Mouse (Mus musculus) induced T-regulatory cell, adult 2 months (primary cell): Measurements from ENCODE around the gene Msi2.

ENCODE experiments used
- DNase-seq: peaks from one replicate; pipeline ENCODE4 v3.0.0-alpha.2; 2012; ENCODE audit warnings: low read depth

Gene Msi2

DNA sequence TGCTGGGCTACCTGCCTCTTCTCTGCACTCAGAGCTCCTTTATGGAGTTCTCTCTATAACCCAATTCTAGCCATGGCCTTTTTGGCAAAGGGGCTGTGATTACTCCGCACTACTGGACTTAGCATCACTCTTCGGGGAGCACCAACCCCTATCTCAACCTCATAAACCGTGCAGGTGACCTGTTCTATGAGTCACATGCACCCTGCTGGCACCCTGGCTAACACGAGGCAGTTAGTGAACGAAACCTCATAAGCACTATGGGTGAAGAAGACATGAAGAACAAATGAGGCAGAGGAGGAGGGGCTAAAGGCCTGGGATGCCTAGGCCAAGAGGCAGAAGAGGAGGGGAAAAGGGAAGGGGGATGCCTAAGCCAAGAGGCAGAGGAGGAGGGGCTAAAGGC is 82.0 kb downstream of the Msi2 start:
- DNase-seq = no peak

DNA sequence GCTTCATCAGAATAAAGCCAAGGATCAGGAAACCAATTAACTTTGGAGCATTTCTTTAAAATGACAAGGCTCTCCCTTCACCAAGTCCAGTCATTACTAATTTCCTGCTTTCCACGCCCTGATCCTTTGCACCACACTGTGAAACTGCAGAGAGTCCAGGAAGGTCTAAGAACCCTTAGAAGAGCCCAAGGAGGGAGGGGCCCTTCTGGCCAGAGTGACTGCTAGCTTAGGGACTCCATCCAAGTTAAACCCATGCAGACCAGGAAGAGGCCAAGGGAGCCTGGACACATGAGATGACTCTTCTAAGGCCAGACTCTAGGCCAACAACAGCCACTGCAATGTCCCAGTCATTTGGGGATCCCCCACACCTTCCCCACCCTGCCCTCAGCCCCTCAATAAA is 83.7 kb downstream of the Msi2 start:
- no peak for DNase-seq

DNA sequence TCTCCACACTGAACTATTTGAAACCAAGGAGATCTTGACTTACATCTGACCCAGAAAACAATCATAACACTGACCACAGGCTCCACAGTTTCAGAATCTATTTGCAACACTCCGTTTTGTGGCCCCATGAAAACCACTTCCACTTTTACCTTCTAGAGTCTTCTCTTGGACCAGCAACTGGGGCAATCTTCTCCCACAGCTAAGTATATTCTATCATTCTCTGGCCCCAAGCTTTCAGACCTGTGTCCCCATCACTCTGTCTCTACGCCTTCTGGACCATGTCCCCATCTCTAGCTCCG is 86.4 kb downstream of the Msi2 start:
- no peak for DNase-seq

DNA sequence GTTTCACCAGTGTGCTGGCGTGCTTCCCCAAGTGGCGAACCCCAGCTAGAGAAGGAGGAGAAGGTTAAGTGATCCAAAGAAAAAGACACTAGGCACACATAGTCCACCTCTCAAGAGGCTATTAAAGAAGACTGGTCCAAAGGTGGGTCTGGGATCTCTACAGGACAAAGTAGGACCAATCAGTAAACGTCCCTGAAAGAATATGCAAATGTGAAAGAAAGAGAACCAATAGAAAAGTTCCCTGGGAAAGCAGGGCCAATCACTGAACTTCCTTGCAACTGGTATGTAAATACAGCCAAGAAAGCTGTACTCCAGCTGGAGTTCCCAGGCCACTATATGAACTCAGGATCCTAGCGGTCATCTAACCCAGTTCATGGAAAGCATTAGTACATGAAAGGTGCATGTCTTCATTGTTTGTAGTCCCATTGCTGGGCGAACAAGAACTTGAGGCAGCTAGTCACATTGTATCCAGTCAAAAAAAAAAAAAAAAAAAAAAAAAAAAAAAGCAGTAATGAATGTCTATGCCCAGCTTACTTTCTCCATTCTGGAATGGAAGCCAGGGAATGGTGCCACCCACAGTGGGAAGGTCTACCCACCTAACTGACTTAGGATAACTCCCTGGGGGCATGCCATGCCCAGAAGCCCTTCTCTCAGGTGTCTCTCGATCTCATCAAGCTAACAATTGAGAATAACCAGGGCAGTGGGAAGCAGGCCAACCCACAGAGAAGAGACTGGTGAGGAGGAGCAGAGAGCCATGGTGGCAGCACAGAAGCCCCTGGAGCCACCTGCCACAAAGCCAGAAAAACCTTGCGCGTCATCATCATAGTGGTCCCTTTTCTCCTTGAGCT is 87.0 kb downstream of the Msi2 start:
- no peak for DNase-seq

DNA sequence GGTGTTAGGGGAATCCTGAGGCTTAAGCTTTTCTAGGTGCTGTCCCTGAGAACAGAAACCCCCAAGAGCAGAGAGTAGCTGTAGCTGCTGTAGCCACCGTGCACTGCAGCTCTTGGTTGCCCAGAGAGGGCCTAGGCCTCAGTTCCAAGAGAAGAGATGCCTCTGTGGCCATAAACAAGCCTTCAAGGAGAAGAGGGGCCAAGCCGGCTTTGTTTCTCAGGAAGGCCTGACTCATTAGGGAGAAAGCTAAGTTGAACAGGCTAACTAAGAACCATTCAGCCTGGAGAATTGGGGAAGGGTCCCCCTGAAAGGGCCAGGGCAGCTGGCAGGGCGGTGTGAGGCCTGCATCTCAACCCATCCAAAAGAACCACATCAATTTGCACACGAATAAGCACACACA is 88.7 kb downstream of the Msi2 start:
- no peak for DNase-seq

DNA sequence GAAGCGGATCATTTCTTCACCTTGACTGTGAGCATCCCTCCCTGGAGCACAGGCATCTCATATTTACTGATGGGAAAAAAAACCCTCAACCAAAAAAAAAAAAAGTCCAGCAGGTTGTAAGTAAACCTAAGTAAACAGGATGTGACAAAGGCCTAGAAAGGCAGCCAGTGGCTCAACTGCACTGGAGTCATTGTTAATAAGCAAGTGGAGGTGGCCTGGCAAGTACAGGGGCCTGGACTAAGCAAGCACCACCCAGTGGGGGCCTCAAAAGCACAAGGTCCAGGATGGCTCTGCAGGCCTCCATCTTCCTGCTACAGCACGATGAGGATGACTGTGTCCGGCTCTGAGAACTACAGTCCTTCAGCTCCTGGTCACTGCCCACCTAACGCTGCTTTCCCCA is 89.1 kb downstream of the Msi2 start:
- peak; percentile 55 for DNase-seq

DNA sequence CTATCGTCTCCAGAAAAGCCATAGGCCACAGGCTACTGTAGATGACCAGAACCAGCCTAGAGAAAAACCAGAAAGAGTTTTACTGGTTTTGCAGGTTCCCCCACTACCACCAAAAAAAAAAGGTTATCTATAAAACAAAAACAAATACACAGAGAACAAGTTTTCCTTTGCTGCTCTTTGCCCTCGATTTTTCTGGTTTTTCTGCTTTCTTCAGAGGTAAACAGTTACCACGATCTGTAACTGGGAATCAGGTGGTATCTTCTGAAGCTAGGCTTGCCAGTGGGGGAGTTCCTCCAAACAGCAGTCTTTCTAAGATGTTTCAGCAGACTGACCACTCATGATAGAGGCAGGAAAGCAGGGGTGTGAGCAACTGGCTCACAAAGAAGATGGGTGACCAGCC is 89.6 kb downstream of the Msi2 start:
- DNase-seq = no peak

DNA sequence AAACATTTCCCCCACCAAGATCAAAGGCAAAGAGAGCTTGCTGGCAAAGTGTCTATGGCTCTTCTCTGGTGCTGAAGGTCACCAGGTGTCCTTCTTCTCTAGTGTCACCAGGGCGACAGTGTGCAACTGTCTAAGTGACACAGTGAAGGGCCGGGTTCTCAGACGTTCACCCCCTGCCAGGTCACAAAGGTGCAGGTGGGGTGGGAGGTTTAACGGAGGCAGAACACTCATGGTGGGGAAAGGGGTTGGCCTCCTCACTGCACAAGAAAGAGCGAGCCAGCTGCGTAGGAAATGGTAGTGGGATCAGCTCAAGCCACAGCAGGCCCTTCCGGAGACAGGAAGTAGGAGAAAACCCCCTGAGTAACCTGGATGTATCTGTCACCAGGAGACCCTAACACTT is 91.0 kb downstream of the Msi2 start:
- no peak for DNase-seq

DNA sequence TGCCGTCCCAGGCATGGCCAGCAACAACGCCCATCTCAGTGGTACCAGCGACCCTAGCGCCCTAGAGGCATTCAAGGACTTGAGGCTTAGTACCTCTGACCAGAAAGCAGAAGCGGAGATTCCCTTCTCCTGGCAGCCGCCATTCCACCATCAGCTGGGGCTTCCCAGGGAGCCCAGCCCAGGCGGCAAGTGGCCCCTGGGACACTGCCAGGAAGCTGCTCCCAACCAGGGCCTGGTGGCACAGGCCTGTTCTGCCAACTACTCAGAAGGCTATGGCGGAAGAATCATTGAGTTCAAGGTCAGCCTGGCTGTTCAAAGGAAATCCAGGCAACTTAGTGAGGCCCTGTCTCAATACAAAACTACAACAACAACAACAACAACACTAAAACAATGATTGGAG is 91.7 kb downstream of the Msi2 start:
- no peak for DNase-seq

DNA sequence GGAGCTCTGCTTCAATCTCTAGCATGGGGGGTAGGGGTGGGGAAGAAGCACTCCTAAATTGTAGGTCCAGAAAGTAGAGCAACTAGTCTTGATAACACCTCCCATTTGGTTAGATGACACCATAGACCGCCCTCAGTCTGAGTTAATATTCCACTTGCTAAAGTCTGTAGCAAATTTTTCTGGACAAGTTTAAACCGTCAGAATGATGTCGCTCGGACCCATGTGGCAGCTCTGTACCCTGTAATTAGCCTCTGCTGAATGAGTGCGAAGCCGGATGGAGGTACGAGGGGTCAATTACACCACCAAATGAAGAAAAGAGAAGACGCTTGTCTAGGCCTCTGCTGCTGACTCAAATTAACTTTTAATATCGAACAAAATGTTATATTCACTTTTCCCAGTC is 92.3 kb downstream of the Msi2 start:
- DNase-seq = no peak

DNA sequence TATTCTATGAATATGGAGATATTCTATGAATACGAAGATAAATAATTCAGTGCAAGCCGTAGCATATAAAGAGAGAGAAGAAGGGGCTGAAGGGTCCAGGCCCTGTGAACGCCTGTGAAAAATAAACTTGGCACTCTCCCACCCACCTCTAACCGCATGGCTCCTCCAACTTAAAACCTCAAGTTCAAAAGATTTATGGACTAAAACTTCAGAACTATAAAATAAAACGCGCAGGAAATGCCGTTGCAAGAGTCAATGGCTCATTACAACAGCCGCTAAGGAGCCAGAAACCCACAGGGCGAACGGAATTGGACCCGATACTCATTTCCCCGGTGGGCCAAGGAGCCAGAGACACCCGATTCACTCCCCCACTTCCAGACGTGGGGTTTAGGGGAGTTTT is 93.2 kb downstream of the Msi2 start:
- peak; percentile 42 for DNase-seq

DNA sequence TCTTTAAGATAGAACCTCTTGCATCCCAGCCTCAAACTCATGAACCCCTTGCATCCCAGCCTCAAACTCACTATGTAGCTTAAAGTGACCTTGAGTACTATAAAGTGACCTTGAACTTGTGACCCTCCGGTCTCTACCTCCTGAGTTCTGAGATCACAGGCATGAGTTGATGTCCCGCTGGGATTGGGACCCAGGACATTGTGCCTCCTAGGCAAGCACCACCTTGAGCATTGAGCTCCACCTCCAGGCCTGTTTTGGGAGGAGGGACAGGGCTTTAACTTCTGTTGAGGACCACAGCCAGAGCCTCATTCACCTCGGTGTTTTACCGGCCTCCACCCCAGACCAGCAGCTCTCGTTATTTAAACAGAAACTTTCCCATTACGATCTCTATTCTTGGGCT is 93.7 kb downstream of the Msi2 start:
- no peak for DNase-seq

DNA sequence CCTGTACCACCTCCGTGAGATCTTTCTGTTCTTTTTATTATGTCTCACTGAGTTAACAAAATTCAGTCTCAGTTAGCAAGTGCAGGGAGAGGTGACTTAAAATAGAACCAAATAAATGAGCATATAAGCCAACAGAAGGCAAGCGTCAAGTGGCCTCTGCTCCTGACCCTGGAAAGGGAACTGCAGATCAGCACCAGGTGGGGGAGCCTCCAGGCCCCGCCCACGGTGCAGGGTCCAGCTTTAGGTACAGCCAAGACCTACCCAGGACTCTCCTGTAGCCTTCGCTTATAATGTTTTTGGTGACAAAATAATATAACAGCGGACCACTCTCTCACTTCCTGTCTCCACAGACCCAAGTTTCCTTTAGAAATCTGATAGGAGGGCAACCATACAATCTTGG is 94.6 kb downstream of the Msi2 start:
- DNase-seq = no peak

DNA sequence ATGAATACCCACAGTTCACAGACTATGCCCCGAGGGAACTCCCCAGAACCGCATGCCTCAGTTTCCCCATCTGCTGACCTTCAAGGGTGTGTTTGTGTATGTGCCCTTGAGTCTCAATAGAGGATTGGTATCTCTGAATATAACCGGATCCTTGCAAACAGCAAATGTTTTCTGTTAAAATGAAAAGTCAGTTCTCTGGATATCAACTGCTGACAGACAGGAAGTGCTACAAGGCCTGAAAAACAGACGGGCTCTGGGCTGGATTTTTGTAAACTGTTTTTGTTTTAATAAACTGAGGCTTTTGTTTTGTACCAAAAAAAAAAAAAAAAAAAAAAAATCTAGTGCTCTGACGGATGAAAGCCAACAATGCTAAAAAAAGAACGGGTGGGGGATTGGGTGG is 95.8 kb downstream of the Msi2 start:
- DNase-seq = peak; percentile 69

DNA sequence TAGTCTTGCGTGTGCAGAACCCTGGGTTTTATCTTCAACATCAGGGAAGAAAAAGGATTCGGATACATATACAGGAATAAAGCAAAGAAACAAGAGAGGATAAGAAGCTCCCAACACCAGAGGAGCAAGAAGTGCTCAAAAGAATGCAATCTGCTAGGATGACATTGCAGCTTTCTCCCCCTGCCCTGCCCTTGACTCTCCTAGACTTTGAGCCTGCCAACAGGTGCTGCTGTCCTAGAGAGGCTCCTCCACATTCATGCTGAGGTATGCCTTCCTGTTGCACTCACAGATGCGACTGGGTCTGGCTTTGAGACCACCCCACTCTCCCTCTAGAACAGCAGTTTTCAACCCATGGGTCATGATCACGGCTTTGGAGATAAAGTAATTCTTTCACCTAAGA is 96.5 kb downstream of the Msi2 start:
- peak; percentile 45 for DNase-seq

DNA sequence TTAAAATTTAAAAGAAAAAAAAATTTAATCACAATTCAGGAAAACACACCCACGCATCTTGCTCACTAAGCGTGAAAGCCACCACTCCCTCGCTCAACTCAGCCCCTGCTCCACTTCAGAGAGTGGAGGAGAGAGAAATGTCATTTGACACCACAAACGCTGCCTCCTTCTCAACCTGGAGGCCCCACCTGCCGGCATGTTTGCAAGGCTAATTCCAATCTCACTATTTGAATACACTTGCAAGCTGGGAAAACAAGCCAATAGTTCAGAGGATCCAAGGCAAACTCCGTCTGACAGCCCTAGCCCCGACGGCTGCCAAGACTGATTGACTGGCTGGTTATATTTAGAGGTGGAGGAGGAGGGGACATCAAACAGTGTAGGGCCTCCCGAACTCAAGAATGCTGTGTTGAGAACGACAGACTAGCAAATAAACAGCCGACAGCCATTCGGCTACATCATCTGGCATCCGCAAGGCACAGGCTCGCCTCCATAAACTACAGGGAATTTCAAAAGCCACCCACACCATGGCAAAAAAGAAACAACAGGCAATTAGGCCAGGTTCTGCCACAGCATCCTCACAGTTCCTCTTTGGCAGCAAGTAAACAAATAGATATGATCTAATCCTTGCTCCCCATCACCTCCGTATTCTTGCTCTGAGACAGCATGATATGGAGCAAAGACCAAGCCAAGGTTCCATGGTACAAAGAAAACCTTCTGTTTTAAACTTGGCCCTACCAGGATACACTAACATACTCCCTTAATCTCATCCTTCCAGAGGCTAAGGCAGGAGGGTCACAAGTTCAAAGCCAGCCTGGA is 97.9 kb downstream of the Msi2 start:
- DNase-seq = peak; percentile 83

DNA sequence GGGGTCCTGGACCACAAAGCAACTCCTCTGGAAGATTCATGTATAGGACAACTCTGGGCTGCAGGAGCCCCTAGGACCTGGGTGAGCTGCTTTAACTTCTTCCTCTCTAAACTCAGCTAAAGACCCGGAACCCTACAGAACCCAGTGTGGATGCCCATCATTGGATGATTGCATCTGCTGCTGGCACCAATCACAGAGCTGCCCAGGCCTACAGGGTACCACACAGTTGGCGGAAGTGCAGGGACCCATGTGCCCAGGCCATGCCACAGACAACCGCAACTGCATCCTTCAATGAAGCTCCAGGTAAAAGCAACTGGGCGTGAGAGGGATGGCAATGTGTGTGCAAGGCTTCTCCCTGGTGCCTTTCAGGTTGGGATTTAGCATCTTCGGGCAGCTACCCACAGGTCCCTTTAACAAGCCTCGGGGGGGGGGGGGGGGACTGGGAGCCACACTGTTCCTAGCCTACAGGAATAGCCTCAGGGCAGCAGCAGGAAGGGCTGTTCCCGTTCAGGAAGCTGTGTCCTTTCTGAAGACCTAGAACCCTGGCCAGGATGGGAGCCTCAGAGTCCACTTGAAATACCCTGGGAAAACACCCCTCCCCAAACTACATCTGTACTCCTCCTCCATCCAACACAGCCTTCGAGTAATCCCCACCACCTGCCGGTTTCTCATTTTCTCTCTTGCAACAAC is 98.7 kb downstream of the Msi2 start:
- peak; percentile 88 for DNase-seq

DNA sequence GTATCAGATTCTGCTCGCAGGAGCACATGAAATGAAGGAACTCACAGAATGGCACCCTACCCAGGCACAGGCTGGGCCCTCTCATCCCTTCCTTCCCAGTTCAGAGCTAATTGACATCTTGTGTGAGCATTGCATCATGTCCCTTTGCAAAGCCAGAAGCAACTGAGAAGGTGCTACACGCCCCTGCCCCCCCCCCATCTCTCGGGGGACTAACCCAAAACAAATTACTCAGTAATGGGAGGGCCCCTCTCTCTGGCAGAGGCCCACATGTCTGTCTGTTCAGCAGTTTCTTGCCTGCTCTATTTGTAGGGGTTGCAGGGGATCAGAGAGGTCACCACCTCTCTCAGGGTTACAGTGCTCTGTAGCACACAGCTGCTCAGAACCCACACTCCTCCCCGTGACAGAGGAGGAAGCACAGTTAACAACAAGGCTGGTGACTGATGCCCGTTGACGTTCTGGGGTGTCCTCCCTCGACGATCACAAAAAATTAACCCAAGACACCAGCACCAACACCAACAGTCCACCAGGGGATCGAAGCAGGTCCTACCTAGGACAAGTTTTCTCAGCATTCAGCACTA is 99.5 kb downstream of the Msi2 start:
- DNase-seq = peak; percentile 93

DNA sequence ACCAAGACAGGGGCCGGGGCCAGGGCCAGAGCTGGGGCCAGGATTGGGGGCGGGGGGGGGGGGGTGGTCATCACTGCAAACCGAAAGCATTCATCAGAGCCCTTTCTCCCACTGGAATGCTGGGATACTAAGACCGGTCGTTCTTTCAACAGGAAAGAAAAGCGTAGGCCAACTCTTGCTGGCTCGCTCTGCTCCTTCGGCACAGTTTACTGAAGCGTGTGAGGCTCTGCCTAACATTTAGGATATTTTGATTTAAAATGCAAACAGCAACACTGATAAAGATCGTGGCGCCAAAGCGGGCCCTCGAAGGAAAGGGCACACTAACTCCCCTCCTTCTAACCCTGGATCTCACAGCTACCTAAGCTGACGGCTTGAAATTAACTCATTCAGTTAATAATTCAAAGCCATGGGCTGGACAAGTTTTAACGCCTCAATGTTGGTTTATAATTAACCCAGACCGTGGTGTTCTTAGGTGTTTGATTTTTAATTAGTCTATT is 100.3 kb downstream of the Msi2 start:
- DNase-seq = peak; percentile 42

DNA sequence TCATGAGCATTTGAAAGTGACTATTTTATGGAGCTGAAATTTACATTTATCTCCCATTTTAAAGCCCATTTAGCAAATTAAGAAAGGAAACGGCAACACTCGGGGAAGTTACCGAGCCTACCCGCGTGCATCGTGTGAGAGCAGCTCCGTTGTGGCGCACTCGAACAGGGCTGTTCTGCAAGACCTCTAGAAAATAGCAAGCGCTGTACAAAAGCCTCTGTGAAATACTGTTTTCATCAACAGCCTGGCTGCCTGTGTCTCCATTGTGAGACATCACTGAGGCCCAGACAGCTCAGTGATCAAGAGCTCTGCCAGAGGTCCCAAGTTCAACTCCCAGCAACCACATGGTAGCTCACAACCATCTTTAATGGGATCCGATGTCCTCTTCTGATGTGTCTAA is 100.9 kb downstream of the Msi2 start:
- DNase-seq = no peak

DNA sequence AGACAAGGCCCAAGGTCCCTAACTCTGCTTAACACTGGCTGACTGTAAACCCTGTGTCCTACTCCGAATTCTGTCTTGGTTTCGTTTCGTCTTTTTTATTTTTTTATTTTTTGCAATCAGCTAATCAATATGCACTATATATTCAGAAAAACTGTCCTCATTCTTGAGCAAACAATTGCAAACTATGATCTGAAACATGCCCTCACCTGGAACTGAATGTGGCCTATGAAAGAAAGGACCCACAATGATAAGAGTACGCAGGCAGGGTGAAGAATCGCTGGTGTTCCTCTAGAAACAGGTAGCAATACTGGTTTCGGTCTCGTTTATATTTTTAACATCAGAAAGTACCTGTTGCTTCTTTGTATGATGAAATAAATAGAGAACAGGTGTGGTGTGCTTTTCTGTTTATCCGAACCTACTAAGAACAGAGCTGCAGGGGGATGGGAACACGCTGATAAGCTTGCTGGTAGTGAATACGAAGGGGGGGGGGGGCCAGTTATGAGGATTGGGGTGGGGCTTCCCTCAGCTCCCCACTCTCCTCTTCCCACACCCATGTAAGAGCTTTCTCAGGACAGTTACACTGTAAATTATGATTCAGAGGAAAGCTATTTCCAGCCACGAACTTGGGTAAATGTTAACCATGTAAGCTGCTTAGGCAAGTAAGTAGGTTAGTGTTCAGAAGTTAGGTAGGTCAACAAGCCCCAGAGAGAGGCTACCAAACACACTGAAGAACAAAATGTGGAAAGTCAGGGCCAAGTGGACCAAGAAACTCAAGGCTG is 103.6 kb downstream of the Msi2 start:
- peak; percentile 78 for DNase-seq
